Mouse (Mus musculus): ENCODE measurements around the gene Srl. TPM values are rescaled to one million over a fixed set of nuclear protein-coding genes. Genes with fewer than 3 reads are reported as not detected.

The Srl gene
- 0.96 TPM in 1 of 2 replicates, not detected in the other for polyA plus RNA-seq (2012; ENCODE audit: low replicate concordance)

DNA sequence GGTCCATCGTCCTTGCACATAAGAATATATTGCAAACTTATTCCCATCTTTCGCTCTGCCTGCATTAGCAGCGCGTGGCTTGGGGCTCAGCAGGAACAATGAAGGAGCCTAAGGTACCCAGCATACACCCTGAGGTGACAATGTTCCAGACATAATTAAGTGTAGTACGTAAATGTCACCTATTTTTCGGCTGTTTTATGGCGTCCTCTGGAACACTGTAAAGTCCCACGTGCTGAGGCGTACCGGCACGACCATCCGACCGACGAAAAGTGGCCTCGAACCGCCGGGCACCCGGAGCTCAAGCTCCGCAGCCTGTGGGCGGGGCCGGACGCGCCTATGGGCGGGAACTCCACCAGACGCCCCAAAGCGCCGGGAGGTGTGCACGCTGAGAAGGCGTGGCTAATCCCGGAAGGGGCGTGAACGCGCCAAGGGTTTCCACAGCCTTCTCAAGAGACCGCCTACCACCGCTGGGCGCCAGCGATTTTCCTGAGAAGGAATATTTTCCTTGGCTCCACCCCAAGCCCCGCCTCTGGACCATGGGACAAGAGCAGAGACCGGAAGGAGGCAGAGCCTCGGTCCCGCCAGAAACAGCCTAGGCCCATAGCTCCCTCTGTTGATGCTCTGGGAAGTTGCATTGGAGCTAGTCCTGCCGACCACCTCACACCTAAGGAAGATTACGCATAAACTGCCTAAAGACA is at the start of gene Srl:
Srl (minus strand) TSS at position 316 of the 698 bp plus-strand sequence.

GRCm38 (mm10) chr16:4559715-4560144 is 18.1 kb upstream of the Srl start, which contains the start of gene Tfap4:
TSS of gene Tfap4 (minus strand) at chr16:4559854.

Other genes with a start within 250 kb of the Srl start
- gene Adcy9, start 121.3 kb downstream of the Srl start, polyA plus RNA-seq (2012; ENCODE audit: low replicate concordance) = 3.8 and 6.2 TPM in 2 replicates
- 40.4 and 55.8 TPM in 2 replicates for gene Tfap4, start 18.0 kb upstream of the Srl start, polyA plus RNA-seq (2012; ENCODE audit: low replicate concordance)
- gene Glis2, start 52.9 kb upstream of the Srl start, polyA plus RNA-seq (2012; ENCODE audit: low replicate concordance) = 0.34 and 1.0 TPM in 2 replicates
- 69.3 and 127 TPM in 2 replicates for gene Pam16, start 83.2 kb upstream of the Srl start, polyA plus RNA-seq (2012; ENCODE audit: low replicate concordance)
- gene Vasn, start 98.1 kb upstream of the Srl start, polyA plus RNA-seq (2012; ENCODE audit: low replicate concordance) = 0.37 and 0.63 TPM in 2 replicates
- gene Dnaja3, start 98.2 kb upstream of the Srl start, polyA plus RNA-seq (2012; ENCODE audit: low replicate concordance) = 14.2 and 29.3 TPM in 2 replicates
- 117 and 151 TPM in 2 replicates for gene Coro7, start 138.0 kb upstream of the Srl start, polyA plus RNA-seq (2012; ENCODE audit: low replicate concordance)
- 4.3 and 15.4 TPM in 2 replicates for gene Nmral1, start 177.5 kb upstream of the Srl start, polyA plus RNA-seq (2012; ENCODE audit: low replicate concordance)
- 4.1 and 6.7 TPM in 2 replicates for gene Hmox2, start 184.5 kb upstream of the Srl start, polyA plus RNA-seq (2012; ENCODE audit: low replicate concordance)
- gene Cdip1, start 248.5 kb upstream of the Srl start, polyA plus RNA-seq (2012; ENCODE audit: low replicate concordance) = 13.9 and 61.9 TPM in 2 replicates